Mouse (Mus musculus) CH12.LX (cell line): ENCODE data around the gene Gse1.

ENCODE experiments used
- CTCF ChIP-seq, 2 experiments: IDR thresholded peaks in 1 of 2; conservative IDR thresholded peaks in 1 of 2; 2 replicates each; pipeline ENCODE4 v1.5.1; 2011 to 2012; ENCODE audit warnings: low read depth in 2 of 2, low read length in 2 of 2, improper control_type of control experiment in 1 of 2, inconsistent platforms in 1 of 2, mild to moderate bottlenecking in 1 of 2, moderate library complexity in 1 of 2
- MAFK ChIP-seq: IDR thresholded peaks from 2 replicates; pipeline ENCODE4 v1.6.1; 2011; ENCODE audit warnings: low read length, improper control_type of control experiment; ENCODE audit not compliant: insufficient replicate concordance
- USF2 ChIP-seq: conservative IDR thresholded peaks from 2 replicates; pipeline ENCODE4 v1.6.1; 2011; ENCODE audit warnings: low read depth, low read length, improper control_type of control experiment
- ZNF384 ChIP-seq: IDR thresholded peaks from 2 replicates; pipeline ENCODE4 v1.6.1; 2012; ENCODE audit warnings: low read depth, low read length, improper control_type of control experiment, inconsistent platforms

DNA sequence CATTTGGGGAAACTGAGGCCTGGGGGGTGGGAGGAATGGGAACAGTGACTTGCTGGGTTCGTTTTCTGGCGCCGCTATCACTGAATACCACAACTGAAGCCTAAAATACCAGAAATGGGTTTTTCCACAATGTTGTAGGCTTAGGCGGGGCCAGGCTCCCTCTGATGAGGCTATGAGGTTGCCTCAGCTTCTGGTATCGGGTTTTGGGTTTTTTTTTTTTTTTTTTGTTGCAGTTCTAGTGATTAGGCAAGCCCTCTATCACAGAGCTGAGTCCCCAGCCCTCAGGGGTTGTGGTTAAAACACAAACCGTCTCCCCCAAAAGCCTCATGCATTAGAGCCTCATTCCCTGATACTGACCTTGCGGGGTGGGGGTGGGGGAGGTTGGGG, 149.5 kb downstream of the Gse1 start:
- TF ChIP-seq MAFK = no peak
- no peak for TF ChIP-seq USF2
- TF ChIP-seq CTCF (conservative IDR thresholded peaks at IDR 0.05 in 1 of 2, IDR thresholded peaks at IDR 0.05 in 1 of 2; ENCODE audit: low read depth in 2 of 2, low read length in 2 of 2) = no peak
- peak; percentile 93 for TF ChIP-seq ZNF384
